Mouse (Mus musculus) CH12.LX (cell line): ENCODE measurements around the gene Irgm2. TPM values are rescaled to one million over a fixed set of nuclear protein-coding genes. Genes with fewer than 3 reads are reported as not detected.

Source experiments
- DNase-seq: peaks from one replicate; pipeline ENCODE4 v3.0.0-alpha.2; 2013; ENCODE audit errors: extremely low read depth
- H3K27ac ChIP-seq: 2 replicates; pipeline ENCODE4 v1.5.1; 2012; ENCODE audit warnings: low read depth, mild to moderate bottlenecking, control low read depth, moderate library complexity; ENCODE audit not compliant: insufficient read depth
- H3K27me3 ChIP-seq: replicated peaks from 2 replicates; pipeline ENCODE3; 2012; ENCODE audit warnings: inconsistent platforms
- H3K36me3 ChIP-seq, 2 experiments: replicated peaks in 1 of 2; 2 replicates each; pipeline versions ENCODE3 to v1.6.1; 2012; ENCODE audit warnings: inconsistent platforms in 1 of 2, low read length in 1 of 2, mild to moderate bottlenecking in 1 of 2, mixed read lengths in 1 of 2, moderate library complexity in 1 of 2; ENCODE audit not compliant: control insufficient read depth in 1 of 2, insufficient read depth in 1 of 2
- H3K4me1 ChIP-seq, 2 experiments: 2 replicates each; pipeline ENCODE4 v1.6.1; 2012; ENCODE audit warnings: inconsistent platforms in 1 of 2, moderate library complexity in 1 of 2; ENCODE audit not compliant: insufficient read depth in 2 of 2, control insufficient read depth in 1 of 2
- H3K4me2 ChIP-seq: 2 replicates; pipeline ENCODE4 v1.6.1; 2012; ENCODE audit warnings: low read depth, mild to moderate bottlenecking, control low read depth; ENCODE audit not compliant: poor library complexity, insufficient read depth, severe bottlenecking
- H3K4me3 ChIP-seq, 3 experiments: fragments of 150-350 bp in 1 of 3; sonication (generic) in 1 of 3; replicated peaks in 1 of 3; 2 replicates each; pipeline versions ENCODE3 to v1.5.1; 2011 to 2012; ENCODE audit warnings: low read depth in 2 of 3, low read length in 2 of 3, mild to moderate bottlenecking in 2 of 3, moderate library complexity in 2 of 3, control low read depth in 1 of 3, improper control_type of control experiment in 1 of 3, inconsistent platforms in 1 of 3, mixed read lengths in 1 of 3; ENCODE audit not compliant: poor library complexity in 1 of 3
- H3K79me2 ChIP-seq: replicated peaks from 2 replicates; pipeline ENCODE4 v1.6.1; 2012; ENCODE audit warnings: mild to moderate bottlenecking, moderate library complexity; ENCODE audit not compliant: control insufficient read depth, poor library complexity, insufficient read depth, severe bottlenecking; ENCODE audit errors: extremely low read depth
- H3K9ac ChIP-seq: 2 replicates; pipeline ENCODE4 v1.6.1; 2012; ENCODE audit warnings: low read depth, mild to moderate bottlenecking, control low read depth, moderate library complexity; ENCODE audit not compliant: insufficient read depth
- H3K9me3 ChIP-seq: replicated peaks from 2 replicates; pipeline ENCODE3; 2012; ENCODE audit warnings: low read length, inconsistent platforms, mixed read lengths
- CHD1 ChIP-seq: IDR thresholded peaks from 2 replicates; pipeline ENCODE4 v1.6.1; 2012; ENCODE audit warnings: low read depth, low read length, improper control_type of control experiment, inconsistent platforms
- CHD2 ChIP-seq: IDR thresholded peaks from 2 replicates; pipeline ENCODE4 v1.6.1; 2011; ENCODE audit warnings: low read length, improper control_type of control experiment
- E2F4 ChIP-seq: IDR thresholded peaks from 2 replicates; pipeline ENCODE4 v1.6.1; 2011; ENCODE audit warnings: low read depth, low read length, improper control_type of control experiment; ENCODE audit not compliant: insufficient replicate concordance
- HCFC1 ChIP-seq: IDR thresholded peaks from 2 replicates; pipeline ENCODE4 v1.6.1; 2012; ENCODE audit warnings: low read depth, mild to moderate bottlenecking, inconsistent platforms, low read length, improper control_type of control experiment
- IRF4 ChIP-seq: IDR thresholded peaks from 2 replicates; pipeline ENCODE4 v1.6.1; 2014; ENCODE audit warnings: low read depth, mild to moderate bottlenecking, inconsistent platforms, low read length, improper control_type of control experiment
- JUND ChIP-seq: conservative IDR thresholded peaks from 2 replicates; pipeline ENCODE4 v1.6.1; 2011; ENCODE audit warnings: low read depth, low read length, improper control_type of control experiment
- KAT2A ChIP-seq: IDR thresholded peaks from 2 replicates; pipeline ENCODE4 v1.6.1; 2012; ENCODE audit warnings: low read length, improper control_type of control experiment, inconsistent platforms; ENCODE audit not compliant: insufficient replicate concordance
- MAZ ChIP-seq: IDR thresholded peaks from 2 replicates; pipeline ENCODE4 v1.6.1; 2012; ENCODE audit warnings: low read depth, mild to moderate bottlenecking, inconsistent platforms, low read length, improper control_type of control experiment, moderate library complexity
- MXI1 ChIP-seq: IDR thresholded peaks from 2 replicates; pipeline ENCODE4 v1.6.1; 2011; ENCODE audit warnings: mild to moderate bottlenecking, low read depth, low read length, improper control_type of control experiment
- MYC ChIP-seq: IDR thresholded peaks from 2 replicates; pipeline ENCODE4 v1.6.1; 2011; ENCODE audit warnings: low read depth, mild to moderate bottlenecking, improper control_type of control experiment, low read length
- NRF1 ChIP-seq: IDR thresholded peaks from 2 replicates; pipeline ENCODE4 v1.6.1; 2014; ENCODE audit warnings: low read depth, mild to moderate bottlenecking, inconsistent platforms, low read length, improper control_type of control experiment, moderate library complexity
- POLR2AphosphoS2 ChIP-seq: IDR thresholded peaks from 2 replicates; pipeline ENCODE4 v1.6.1; 2011; ENCODE audit warnings: low read depth, low read length, improper control_type of control experiment
- RAD21 ChIP-seq: IDR thresholded peaks from 2 replicates; pipeline ENCODE4 v1.6.1; 2011; ENCODE audit warnings: low read depth, mild to moderate bottlenecking, low read length, improper control_type of control experiment, moderate library complexity
- SIN3A ChIP-seq: IDR thresholded peaks from 2 replicates; pipeline ENCODE4 v1.6.1; 2012; ENCODE audit warnings: low read length, improper control_type of control experiment, inconsistent platforms
- UBTF ChIP-seq: IDR thresholded peaks from 2 replicates; pipeline ENCODE4 v1.6.1; 2012; ENCODE audit warnings: low read depth, mild to moderate bottlenecking, inconsistent platforms, low read length, improper control_type of control experiment, moderate library complexity
- USF1 ChIP-seq: IDR thresholded peaks from 2 replicates; pipeline ENCODE4 v1.6.1; 2014; ENCODE audit warnings: low read depth, mild to moderate bottlenecking, inconsistent platforms, low read length, improper control_type of control experiment
- ZKSCAN1 ChIP-seq: IDR thresholded peaks from 2 replicates; pipeline ENCODE4 v1.6.1; 2012; ENCODE audit warnings: low read depth, inconsistent platforms, low read length, improper control_type of control experiment, borderline replicate concordance
- ZMIZ1 ChIP-seq: IDR thresholded peaks from 2 replicates; pipeline ENCODE4 v1.6.1; 2012; ENCODE audit warnings: low read depth, mild to moderate bottlenecking, inconsistent platforms, low read length, improper control_type of control experiment
- dilution Hi-C: fragments of 300-500 bp; cut with MboI; formaldehyde crosslinking; loops from 2 replicates; pipeline ENCODE4 v1.14.3; 2020; ENCODE audit warnings: low sequenced_read_pairs; ENCODE audit not compliant: extremely low pct_unique_long_range_greater_than_20kb, extremely low pct_ligation_motif_present
- in situ Hi-C: fragments of 300-500 bp; cut with MboI; formaldehyde crosslinking; loops from 3 replicates; pipeline ENCODE4 v1.14.3; 2019; ENCODE audit warnings: low sequenced_read_pairs, low pct_ligation_motif_present, low pct_unique_long_range_greater_than_20kb, mixed read lengths
- polyA plus RNA-seq: library from polyadenylated mRNA; unstranded; fragments of >175 nt; gene quantifications from 2 replicates; pipeline ENCODE4 v1.2.1, GENCODE M21; 2012; ENCODE audit warnings: low read depth; ENCODE audit not compliant: insufficient read length
- total RNA-seq, 2 experiments: library from RNA; depleted of rRNA; stranded (reverse); fragments of 300-350 nt in 1 of 2; fragments of >200 nt in 1 of 2; gene quantifications; 2 replicates each; pipeline ENCODE4 v1.2.3; 2012 to 2014

Irgm2 gene
- total and polyA plus RNA-seq, 3 experiments: 4.3 to 5.2 (median 4.7) TPM

DNA sequence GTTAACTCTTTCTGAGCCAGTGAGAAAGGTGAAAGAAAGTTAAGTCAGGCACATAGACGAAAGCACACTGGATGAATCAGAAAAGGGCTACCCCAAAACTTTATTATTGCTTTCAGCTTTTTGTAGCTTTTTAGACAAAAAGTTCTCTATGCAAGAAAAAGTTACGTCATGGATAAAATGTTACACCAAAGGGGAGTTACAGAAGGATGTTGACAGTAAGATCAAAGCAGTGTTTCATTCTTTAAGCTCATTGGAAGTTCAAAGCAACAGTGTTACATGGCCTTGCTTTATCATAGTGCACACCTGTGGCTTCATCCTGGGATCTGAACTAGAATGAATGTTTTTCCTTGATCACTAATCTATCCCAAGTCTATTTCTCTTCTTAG lies 12.3 kb downstream of the Irgm2 start:
- Histone ChIP-seq H3K4me2 (peak overlapping the region; percentile 84), H3K79me2 (peaks cover 5% of the 10 kb centered on the region; the same call in 1 of the 2 replicates), H3K9ac (peak overlapping the region; percentile 67), H3K4me3 (peak overlapping the region in 2 of 3 experiments; percentile 0 to 1), H3K27me3 (no peaks in the 10 kb centered on the region), H3K4me1 (peaks cover 31 to 68% of the 10 kb centered on the region in 2 experiments), H3K36me3 (peaks cover 11 to 18% of the 10 kb centered on the region in 2 experiments), H3K9me3 (no peaks in the 10 kb centered on the region), H3K27ac (peak overlapping the region; percentile 92)
- no peak for DNase-seq
- in situ Hi-C loops: no loop called here
- no peak for TF ChIP-seq CHD2
- no peak for TF ChIP-seq IRF4
- no peak for TF ChIP-seq UBTF
- no peak for TF ChIP-seq RAD21
- TF ChIP-seq CHD1: no peak
- no peak for TF ChIP-seq ZKSCAN1
- no peak for TF ChIP-seq POLR2AphosphoS2
- no peak for TF ChIP-seq JUND
- no peak for TF ChIP-seq NRF1
- TF ChIP-seq ZMIZ1: no peak
- no peak for TF ChIP-seq MAZ
- no peak for TF ChIP-seq KAT2A
- dilution Hi-C loops: no loop called here

- Histone ChIP-seq H3K4me1 (peaks cover 31 to 77% of the 10 kb centered on the region in 2 experiments), H3K4me2 (peak overlapping the region; percentile 80; the same call in 1 of the 2 replicates)
- dilution Hi-C loops: no loop called here
- TF ChIP-seq ZMIZ1 (no peak), SIN3A (no peak; the same call in 1 of the 2 replicates), MYC (no peak), MXI1 (no peak), RAD21 (no peak), HCFC1 (no peak), CHD2 (no peak), E2F4 (no peak), USF1 (no peak), JUND (no peak)
- TF ChIP-seq, all 38 proteins: peak for 0
- Histone ChIP-seq H3K27ac (no peak overlapping the region), H3K9me3 (no peaks in the 10 kb centered on the region), H3K36me3 (peaks cover 3 to 13% of the 10 kb centered on the region in 2 experiments), H3K27me3 (no peaks in the 10 kb centered on the region), H3K79me2 (peaks cover 10% of the 10 kb centered on the region), H3K9ac (peak overlapping the region; percentile 99), H3K4me3 (peak overlapping the region in 2 of 3 experiments; percentile 60 to 62)
- in situ Hi-C loops: no loop called here
- DNase-seq: no peak
These were observed 14.4 kb downstream of the Irgm2 start for GRCm38 (mm10) chr11:58213673-58214342.
